Mouse (Mus musculus) hindbrain, embryonic 11.5 days (tissue): ENCODE data around the gene Abca5. TPM values are rescaled to one million over a fixed set of nuclear protein-coding genes. Genes with fewer than 3 reads are reported as not detected.

Experiments
- ATAC-seq: fragments of 200-750 bp; cut with Nextera tagmentation; 2 replicates; pipeline ENCODE4 v1.8.0; 2017; ENCODE audit warnings: mild to moderate bottlenecking, moderate TSS enrichment, moderate library complexity; ENCODE audit not compliant: low FRiP score
- DNase-seq: peaks from one replicate; pipeline ENCODE4 v3.0.0-alpha.2; 2015; ENCODE audit warnings: low spot score
- H3K27ac ChIP-seq: fragments of 300-500 bp; sonication (generic); 2 replicates; pipeline ENCODE4 v1.5.1; 2014; ENCODE audit warnings: mild to moderate bottlenecking, low read depth, low read length
- H3K27me3 ChIP-seq: fragments of 300-500 bp; sonication (generic); 2 replicates; pipeline ENCODE4 v1.6.1; 2014; ENCODE audit warnings: mild to moderate bottlenecking, low read length, moderate library complexity, mixed read lengths; ENCODE audit not compliant: control insufficient read depth, insufficient read depth
- H3K36me3 ChIP-seq: fragments of 300-500 bp; sonication (generic); 2 replicates; pipeline ENCODE4 v1.6.1; 2014; ENCODE audit warnings: mild to moderate bottlenecking, low read length, moderate library complexity, mixed read lengths; ENCODE audit not compliant: control insufficient read depth, insufficient read depth
- H3K4me1 ChIP-seq: fragments of 300-500 bp; sonication (generic); replicated peaks from 2 replicates; pipeline ENCODE4 v1.6.1; 2014; ENCODE audit warnings: low read length, mixed read lengths; ENCODE audit not compliant: control insufficient read depth, insufficient read depth
- H3K4me2 ChIP-seq: fragments of 300-500 bp; sonication (generic); replicated peaks from 2 replicates; pipeline ENCODE4 v1.6.1; 2014; ENCODE audit warnings: mild to moderate bottlenecking, low read depth, low read length
- H3K4me3 ChIP-seq: fragments of 300-500 bp; sonication (generic); 2 replicates; pipeline ENCODE4 v1.5.1; 2014; ENCODE audit warnings: low read depth, low read length
- H3K9ac ChIP-seq: fragments of 300-500 bp; sonication (generic); 2 replicates; pipeline ENCODE4 v1.6.1; 2014; ENCODE audit warnings: low read depth, low read length
- H3K9me3 ChIP-seq: fragments of 300-500 bp; sonication (generic); 2 replicates; pipeline ENCODE4 v1.6.1; 2016; ENCODE audit warnings: low read length; ENCODE audit not compliant: control insufficient read depth
- WGBS: fragments of 180-500 bp; shearing (Covaris S2); extraction: QIAGEN DNeasy Blood & Tissue Kit; methylation state at CpG from one replicate; pipeline ENCODE4 v1.1.7; 2014; 5-methylcytosine and 5-hydroxymethylcytosine counted together
- polyA plus RNA-seq: library from polyadenylated mRNA; unstranded; fragments of >200 nt; fragmentation: Nextera tagmentation; extraction: Ambion mirVana; gene quantifications from 2 replicates; pipeline ENCODE4 v1.2.1, GENCODE M21; 2014

Abca5 gene
- polyA plus RNA-seq, 1 experiment from 2014 or later = 6.5 TPM

DNA sequence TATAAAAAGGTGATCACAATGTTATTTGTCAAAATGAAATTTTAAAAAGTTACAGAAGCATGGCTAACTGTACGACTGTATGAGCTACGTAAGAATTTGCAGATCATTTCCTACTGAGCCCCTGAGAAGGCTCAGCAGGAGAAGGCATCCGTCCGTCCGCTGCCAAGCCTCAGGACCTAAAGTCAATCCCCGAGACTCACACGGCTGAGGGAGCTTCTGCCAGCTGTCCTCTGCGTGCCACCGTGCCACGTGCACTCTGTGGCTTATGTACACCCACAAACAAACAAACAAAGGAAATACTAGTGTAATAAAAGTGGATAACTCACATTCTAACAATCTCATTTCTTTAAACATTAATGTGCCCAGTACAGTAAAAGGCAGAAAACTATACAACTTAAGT, 52.7 kb downstream of the Abca5 start:
- H3K27me3 ChIP-seq = no peaks in the 10 kb centered on the region
- no peaks in the 10 kb centered on the region for H3K36me3 ChIP-seq
- H3K27ac ChIP-seq = no peak overlapping the region
- WGBS = 70% methylated on average over 10 of the region's 10 CpGs
- no peaks in the 10 kb centered on the region for H3K4me1 ChIP-seq
- H3K9ac ChIP-seq = no peak overlapping the region
- no peak for ATAC-seq
- DNase-seq = no peak
- H3K4me3 ChIP-seq = no peak overlapping the region
- H3K9me3 ChIP-seq = no peaks in the 10 kb centered on the region
- no peak overlapping the region for H3K4me2 ChIP-seq

DNA sequence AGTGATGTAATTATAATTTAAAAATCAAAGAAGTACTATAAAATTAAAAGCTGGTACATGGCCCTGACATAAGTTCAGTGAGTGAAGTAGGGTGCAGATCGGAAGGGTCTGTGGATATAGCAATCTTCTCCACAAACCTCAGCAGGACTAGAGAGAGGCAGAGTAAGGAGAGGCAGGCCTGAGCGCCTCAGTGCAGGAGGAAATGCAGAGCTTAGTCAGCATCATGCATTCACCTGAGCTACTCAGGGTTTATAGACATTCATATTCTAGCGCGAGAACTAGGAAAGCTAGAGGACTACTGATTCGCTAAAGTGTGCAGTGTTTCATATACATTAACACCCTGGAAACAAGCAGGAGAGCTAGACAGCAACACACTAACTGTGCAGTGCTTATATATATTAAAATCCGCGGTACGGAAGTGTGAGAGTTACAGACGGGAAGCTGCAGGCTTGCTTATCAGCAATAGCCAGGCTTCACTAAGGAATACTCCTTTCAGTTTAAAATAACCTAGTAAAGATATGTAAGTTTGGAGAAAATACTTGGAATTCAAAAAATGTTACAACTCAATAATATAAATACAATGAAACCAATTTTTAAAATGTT, 53.2 kb downstream of the Abca5 start:
- ATAC-seq (no peak), DNase-seq (no peak)
- H3K9me3 ChIP-seq = no peaks in the 10 kb centered on the region
- H3K36me3 ChIP-seq = no peaks in the 10 kb centered on the region
- H3K27ac ChIP-seq = no peak overlapping the region
- H3K4me1 ChIP-seq = no peaks in the 10 kb centered on the region
- no peaks in the 10 kb centered on the region for H3K27me3 ChIP-seq
- H3K9ac ChIP-seq = no peak overlapping the region
- no peak overlapping the region for H3K4me2 ChIP-seq
- WGBS = 87% methylated on average over 9 of the region's 9 CpGs
- H3K4me3 ChIP-seq = no peak overlapping the region

DNA sequence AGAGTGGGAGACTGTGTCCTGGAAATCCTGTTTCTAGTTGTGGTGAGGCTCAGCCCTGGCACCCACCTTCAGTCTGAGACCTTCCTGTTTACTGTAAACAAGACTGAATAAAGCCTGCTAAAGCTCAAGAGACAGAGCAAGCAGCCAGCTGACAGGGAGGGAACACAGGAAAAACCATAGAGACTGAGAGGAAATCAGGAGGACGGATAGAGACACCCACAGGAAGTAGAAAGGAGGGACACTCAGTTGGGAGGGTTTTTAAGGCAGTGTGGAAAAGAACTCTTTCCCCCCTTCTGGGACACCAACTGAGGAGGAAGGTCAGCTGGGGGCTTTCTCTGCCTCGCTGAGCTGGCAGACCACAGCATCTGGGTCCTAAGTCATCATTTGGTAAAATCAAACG, 62.7 kb downstream of the Abca5 start:
- no peak for ATAC-seq
- WGBS = 80% methylated on average over 3 of the region's 3 CpGs
- H3K4me1 ChIP-seq = no peaks in the 10 kb centered on the region

DNA sequence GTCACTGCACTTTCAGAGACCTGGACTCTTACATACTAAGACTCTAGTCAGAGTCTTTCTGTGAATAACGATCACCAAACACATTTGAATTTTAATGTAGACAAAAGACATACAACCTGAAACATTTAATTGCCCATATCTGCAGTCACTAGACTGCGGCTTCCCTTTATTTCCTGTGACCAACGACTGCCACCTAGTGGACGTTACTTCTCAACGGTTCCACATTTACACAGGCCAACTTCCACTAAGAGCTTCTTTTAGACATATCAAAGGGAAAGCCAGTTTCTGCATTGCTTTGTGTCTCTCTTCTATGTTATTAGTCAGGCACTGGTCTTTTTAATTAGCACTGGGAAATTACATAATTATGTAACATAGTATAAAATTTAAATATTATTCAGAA, 65.8 kb downstream of the Abca5 start:
- no peak overlapping the region for H3K27ac ChIP-seq
- no peaks in the 10 kb centered on the region for H3K36me3 ChIP-seq
- H3K9me3 ChIP-seq = no peaks in the 10 kb centered on the region
- H3K4me2 ChIP-seq = no peak overlapping the region
- H3K4me1 ChIP-seq = no peaks in the 10 kb centered on the region
- ATAC-seq (peak; percentile 75), DNase-seq (peak; percentile 83)
- 7% methylated on average over 5 of the region's 5 CpGs for WGBS
- H3K9ac ChIP-seq = no peak overlapping the region
- no peak overlapping the region for H3K4me3 ChIP-seq
- H3K27me3 ChIP-seq = no peaks in the 10 kb centered on the region

More for the DNA sequence above, 62.7 kb downstream of the Abca5 start:
- no peak overlapping the region for H3K4me3 ChIP-seq
- no peak overlapping the region for H3K27ac ChIP-seq
- H3K9ac ChIP-seq = no peak overlapping the region
- no peaks in the 10 kb centered on the region for H3K36me3 ChIP-seq
- no peaks in the 10 kb centered on the region for H3K27me3 ChIP-seq
- H3K4me2 ChIP-seq = no peak overlapping the region
- DNase-seq = no peak
- no peaks in the 10 kb centered on the region for H3K9me3 ChIP-seq

DNA sequence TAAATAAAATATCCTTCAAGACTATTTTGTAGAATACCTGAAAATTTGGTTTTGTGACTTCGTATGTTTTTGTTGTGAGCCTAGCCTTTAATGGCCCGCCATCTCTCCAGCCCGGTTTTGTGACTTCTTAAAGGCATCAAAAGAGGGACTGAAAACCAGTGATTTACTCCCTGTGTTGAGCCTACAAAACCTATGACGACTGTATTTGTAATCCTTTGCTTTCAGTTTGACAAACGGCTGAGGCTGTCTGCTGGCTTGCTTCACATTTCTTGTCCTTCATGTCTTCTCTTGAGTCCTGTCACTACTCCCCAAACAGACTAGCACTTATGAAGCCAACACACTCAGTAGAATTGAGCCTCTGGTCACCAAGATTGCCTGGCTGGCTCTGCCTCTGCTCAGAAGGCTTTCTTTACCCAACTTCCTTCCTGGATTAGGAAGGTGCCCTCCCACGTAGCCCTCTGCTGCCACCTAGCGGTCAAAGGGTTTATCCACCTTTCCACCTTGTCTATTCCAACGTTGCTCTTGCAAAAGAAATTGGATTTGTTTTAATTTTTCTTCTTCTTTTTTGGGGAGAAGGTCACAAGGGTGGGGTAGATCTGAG, 69.2 kb downstream of the Abca5 start:
- Histone ChIP-seq H3K4me1 (no peaks in the 10 kb centered on the region), H3K4me2 (no peak overlapping the region), H3K9me3 (no peaks in the 10 kb centered on the region), H3K4me3 (no peak overlapping the region), H3K27me3 (no peaks in the 10 kb centered on the region), H3K27ac (no peak overlapping the region), H3K36me3 (no peaks in the 10 kb centered on the region), H3K9ac (no peak overlapping the region)
- 50% methylated on average over 8 of the region's 8 CpGs for WGBS
- ATAC-seq = peak; percentile 60; the same call in 1 of the 2 replicates
- peak; percentile 96 for DNase-seq

DNA sequence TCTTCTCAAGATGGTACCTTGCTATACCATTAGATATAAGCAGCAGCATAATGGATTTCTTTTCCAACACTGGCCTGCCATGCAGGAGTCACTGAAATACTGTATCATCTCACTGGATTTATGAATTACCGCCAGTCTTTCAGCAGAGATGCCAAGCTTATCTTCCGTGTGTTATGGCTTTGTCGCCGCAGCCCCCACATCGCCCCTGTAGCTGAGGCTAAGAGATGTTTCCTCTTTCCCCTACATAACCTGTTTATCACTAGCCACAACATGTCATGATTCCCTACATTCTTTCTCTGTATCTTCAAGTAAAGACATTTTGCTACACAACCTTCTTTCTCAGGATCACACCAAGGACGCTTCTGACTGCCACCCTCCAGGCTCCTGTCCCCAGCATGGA, 70.3 kb downstream of the Abca5 start:
- Histone ChIP-seq H3K4me2 (no peak overlapping the region), H3K27me3 (no peaks in the 10 kb centered on the region), H3K27ac (no peak overlapping the region), H3K4me3 (no peak overlapping the region), H3K4me1 (no peaks in the 10 kb centered on the region), H3K36me3 (no peaks in the 10 kb centered on the region), H3K9me3 (no peaks in the 10 kb centered on the region), H3K9ac (no peak overlapping the region)
- 96% methylated on average over 6 of the region's 6 CpGs for WGBS
- DNase-seq (no peak), ATAC-seq (no peak)

DNA sequence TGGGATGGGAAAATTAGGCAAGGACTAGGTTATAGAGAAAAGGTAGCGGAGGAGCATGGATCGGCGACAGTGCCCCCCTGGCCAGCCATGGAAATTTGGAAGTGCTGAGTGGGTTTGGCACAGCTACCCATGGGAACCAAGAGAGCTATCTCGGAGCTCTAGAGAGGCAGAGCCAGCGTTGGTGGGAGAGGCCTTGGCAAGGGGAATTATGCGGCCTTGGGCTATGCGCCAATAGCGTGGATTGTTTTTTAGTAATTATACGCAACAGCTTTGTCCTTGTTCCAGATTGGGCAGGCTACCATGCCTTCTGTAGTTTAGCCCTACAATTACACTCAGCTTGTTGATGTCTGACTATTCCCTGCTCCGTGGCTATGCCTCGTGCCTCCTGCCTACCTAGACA, 70.8 kb downstream of the Abca5 start:
- ATAC-seq (no peak), DNase-seq (no peak)
- WGBS = 96% methylated on average over 11 of the region's 11 CpGs
- H3K4me3 ChIP-seq = no peak overlapping the region
- H3K4me2 ChIP-seq = no peak overlapping the region
- H3K27me3 ChIP-seq = no peaks in the 10 kb centered on the region
- no peaks in the 10 kb centered on the region for H3K36me3 ChIP-seq
- no peak overlapping the region for H3K27ac ChIP-seq
- H3K4me1 ChIP-seq = no peaks in the 10 kb centered on the region
- H3K9ac ChIP-seq = no peak overlapping the region
- no peaks in the 10 kb centered on the region for H3K9me3 ChIP-seq

DNA sequence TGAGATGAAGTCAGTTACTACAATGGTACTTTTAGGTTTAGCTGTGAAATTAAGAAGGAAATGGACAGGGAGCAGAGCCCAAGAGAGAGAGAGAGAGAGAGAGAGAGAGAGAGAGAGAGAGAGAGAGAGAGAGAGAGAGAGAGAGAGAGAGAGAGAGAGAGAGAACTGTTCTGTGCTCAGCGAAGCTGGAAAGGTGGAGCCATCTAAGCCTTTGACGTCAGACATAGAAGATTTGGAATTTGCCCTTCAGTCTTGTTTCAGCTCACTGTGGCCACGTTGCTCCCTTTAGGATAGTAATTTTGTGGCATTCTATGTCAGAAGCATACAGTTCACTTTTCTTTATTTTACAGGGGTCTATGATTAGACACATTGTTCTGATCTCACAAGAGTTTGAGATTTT, 75.6 kb downstream of the Abca5 start:
- Histone ChIP-seq H3K27me3 (no peaks in the 10 kb centered on the region), H3K4me2 (no peak overlapping the region), H3K4me1 (no peaks in the 10 kb centered on the region), H3K9me3 (no peaks in the 10 kb centered on the region), H3K9ac (no peak overlapping the region), H3K27ac (no peak overlapping the region), H3K4me3 (no peak overlapping the region), H3K36me3 (no peaks in the 10 kb centered on the region)
- DNase-seq = no peak
- no peak for ATAC-seq
- 85% methylated on average over 3 of the region's 3 CpGs for WGBS

DNA sequence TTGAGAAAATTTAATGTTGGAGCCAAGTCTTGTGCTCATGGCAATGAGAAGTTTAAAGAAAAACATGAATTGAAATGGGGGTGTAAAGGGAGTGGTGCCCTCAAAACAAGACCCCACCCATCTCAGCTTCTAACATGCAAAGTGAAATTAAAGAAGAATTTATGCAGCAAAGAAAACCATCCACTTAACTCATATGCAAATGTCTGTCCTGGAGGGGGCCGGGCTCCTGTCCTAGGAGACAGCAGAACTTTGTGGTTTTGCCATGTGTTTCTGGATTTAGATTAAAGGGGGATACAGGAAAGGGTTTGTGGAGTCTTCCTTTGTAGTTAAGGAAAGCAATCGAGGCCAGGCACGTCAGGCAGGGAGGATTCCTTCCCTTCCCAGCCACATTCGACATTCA, 79.6 kb downstream of the Abca5 start:
- no peaks in the 10 kb centered on the region for H3K9me3 ChIP-seq
- no peak overlapping the region for H3K9ac ChIP-seq
- no peak overlapping the region for H3K27ac ChIP-seq
- ATAC-seq (no peak), DNase-seq (no peak)
- H3K4me1 ChIP-seq = no peaks in the 10 kb centered on the region
- 84% methylated on average over 4 of the region's 4 CpGs for WGBS
- H3K27me3 ChIP-seq = no peaks in the 10 kb centered on the region
- H3K36me3 ChIP-seq = no peaks in the 10 kb centered on the region
- no peak overlapping the region for H3K4me3 ChIP-seq
- no peak overlapping the region for H3K4me2 ChIP-seq
